Mouse (Mus musculus) liver, adult 2 months (tissue): ENCODE measurements around the gene Wnt5b.

ENCODE experiments used
- CTCF ChIP-seq: fragments of 200-500 bp; IDR thresholded peaks from 2 replicates; pipeline ENCODE4 v1.5.1; 2011; ENCODE audit warnings: low read depth, low read length, control low read depth
- POLR2A ChIP-seq: fragments of 200-500 bp; IDR thresholded peaks from 2 replicates; pipeline ENCODE4 v1.6.1; 2011; ENCODE audit warnings: low read length, control low read depth; ENCODE audit not compliant: insufficient read depth; ENCODE audit errors: extremely low read depth

GRCm38 (mm10) chr6:119399371-119399770, 144.8 kb downstream of the Wnt5b start:
- TF ChIP-seq POLR2A (no peak), CTCF (no peak)
